Mouse (Mus musculus): ENCODE data around the gene Tlr7. TPM values are rescaled to one million over a fixed set of nuclear protein-coding genes. Genes with fewer than 3 reads are reported as not detected.
"Not testable (repeated sequence)": the region's sequence is repeated elsewhere in the genome, so short reads cannot be mapped to it uniquely, and the experiment has no call there.

Tlr7 gene
- under 1 TPM; 0.43 to 0.70 TPM for total RNA-seq (2021)
- long read RNA-seq, experiment 1: 0 reads
- long read RNA-seq, experiment 2: 0 reads

- Histone ChIP-seq H3K4me3 (no peak within 1 kb of the TSS), H3K27ac (peak within 1 kb of the TSS; percentile 40; the same call in 1 of the 2 replicates)
- intact Hi-C loops (cut with DNase I): no loop called here
- TF ChIP-seq CTCF (IDR thresholded peaks at IDR 0.05): no peak
- no peak for DNase-seq
Measured at GRCm38 (mm10) chrX:167330399-167330798, at the start of gene Tlr7. Gene Tlr7 (minus strand): TSS chrX:167330558.

- intact Hi-C loops (cut with DNase I): no loop called here
- Histone ChIP-seq H3K27ac (no peak overlapping the region), H3K4me3 (no peak overlapping the region)
- TF ChIP-seq CTCF (IDR thresholded peaks at IDR 0.05): no peak
- DNase-seq: no peak
Measured at GRCm38 (mm10) chrX:167380073-167380472, 49.7 kb upstream of the Tlr7 start.

GRCm38 (mm10) chrX:167361231-167361630 is 30.9 kb upstream of the Tlr7 start:
- H3K27ac ChIP-seq; H3K4me3 ChIP-seq; DNase-seq; intact Hi-C loops (cut with DNase I): not testable (repeated sequence)

GRCm38 (mm10) chrX:167359704-167360103 is 29.3 kb upstream of the Tlr7 start:
- no peak overlapping the region for H3K27ac ChIP-seq
- intact Hi-C loops (cut with DNase I): loop anchor here (5.0 kb wide), 1 partner anchor 72 kb away; no protein-coding TSS in a partner anchor
- no peak for DNase-seq
- H3K4me3 ChIP-seq: no peak overlapping the region
- no peak for TF ChIP-seq CTCF (IDR thresholded peaks at IDR 0.05)

- peak; percentile 40 for TF ChIP-seq CTCF (IDR thresholded peaks at IDR 0.05)
- no peak overlapping the region for H3K4me3 ChIP-seq
- H3K27ac ChIP-seq: no peak overlapping the region
- DNase-seq: peak; percentile 15
- intact Hi-C loops (cut with DNase I): loop anchor here (5.0 kb wide), 1 partner anchor 70 kb away; no protein-coding TSS in a partner anchor
Measured at GRCm38 (mm10) chrX:167357415-167357814, 27.1 kb upstream of the Tlr7 start.

- H3K4me3 ChIP-seq: no peak overlapping the region
- no peak for TF ChIP-seq CTCF (IDR thresholded peaks at IDR 0.05)
- no peak for DNase-seq
- H3K27ac ChIP-seq: no peak overlapping the region
- intact Hi-C loops (cut with DNase I): loop anchor here (5.0 kb wide), 1 partner anchor 69 kb away; no protein-coding TSS in a partner anchor
Measured at GRCm38 (mm10) chrX:167355965-167356364, 25.6 kb upstream of the Tlr7 start.

GRCm38 (mm10) chrX:167353617-167354016 is 23.3 kb upstream of the Tlr7 start:
- no peak for DNase-seq
- Histone ChIP-seq H3K27ac (no peak overlapping the region), H3K4me3 (no peak overlapping the region)
- intact Hi-C loops (cut with DNase I): no loop called here
- TF ChIP-seq CTCF (IDR thresholded peaks at IDR 0.05): no peak

GRCm38 (mm10) chrX:167346440-167346839 is 16.1 kb upstream of the Tlr7 start:
- Histone ChIP-seq H3K4me3 (no peak overlapping the region), H3K27ac (no peak overlapping the region)
- intact Hi-C loops (cut with DNase I): no loop called here
- TF ChIP-seq CTCF (IDR thresholded peaks at IDR 0.05): no peak
- no peak for DNase-seq

- no peak for TF ChIP-seq CTCF (IDR thresholded peaks at IDR 0.05)
- H3K4me3 ChIP-seq: no peak overlapping the region
- no peak for DNase-seq
- no peak overlapping the region for H3K27ac ChIP-seq
- intact Hi-C loops (cut with DNase I): no loop called here
Measured at GRCm38 (mm10) chrX:167344356-167344755, 14.0 kb upstream of the Tlr7 start.

- no peak overlapping the region for H3K27ac ChIP-seq
- no peak for TF ChIP-seq CTCF (IDR thresholded peaks at IDR 0.05)
- no peak for DNase-seq
- no peak overlapping the region for H3K4me3 ChIP-seq
- intact Hi-C loops (cut with DNase I): no loop called here
Measured at GRCm38 (mm10) chrX:167341811-167342210, 11.5 kb upstream of the Tlr7 start.

- intact Hi-C loops (cut with DNase I): no loop called here
- no peak for DNase-seq
- TF ChIP-seq CTCF (IDR thresholded peaks at IDR 0.05): no peak
- Histone ChIP-seq H3K4me3 (no peak overlapping the region), H3K27ac (no peak overlapping the region)
Measured at GRCm38 (mm10) chrX:167340190-167340589, 9.8 kb upstream of the Tlr7 start.

GRCm38 (mm10) chrX:167337990-167338389 is 7.6 kb upstream of the Tlr7 start:
- intact Hi-C loops (cut with DNase I): no loop called here
- TF ChIP-seq CTCF (IDR thresholded peaks at IDR 0.05): no peak
- no peak overlapping the region for H3K27ac ChIP-seq
- no peak for DNase-seq
- H3K4me3 ChIP-seq: no peak overlapping the region

- Histone ChIP-seq H3K27ac (no peak overlapping the region), H3K4me3 (no peak overlapping the region)
- no peak for TF ChIP-seq CTCF (IDR thresholded peaks at IDR 0.05)
- intact Hi-C loops (cut with DNase I): no loop called here
- no peak for DNase-seq
Measured at GRCm38 (mm10) chrX:167334571-167334970, 4.2 kb upstream of the Tlr7 start.

GRCm38 (mm10) chrX:167332607-167333006 is 2.2 kb upstream of the Tlr7 start:
- H3K27ac ChIP-seq: no peak overlapping the region

More at GRCm38 (mm10) chrX:167332607-167333006, 2.2 kb upstream of the Tlr7 start:
- H3K4me3 ChIP-seq: no peak overlapping the region
- DNase-seq: no peak
- no peak for TF ChIP-seq CTCF (IDR thresholded peaks at IDR 0.05)
- intact Hi-C loops (cut with DNase I): no loop called here
